Mouse (Mus musculus) liver, adult 2 months (tissue): Measurements from ENCODE around the gene Rfx7.

Source experiments
- CTCF ChIP-seq: fragments of 200-500 bp; IDR thresholded peaks from 2 replicates; pipeline ENCODE4 v1.5.1; 2011; ENCODE audit warnings: low read depth, low read length, control low read depth
- POLR2A ChIP-seq: fragments of 200-500 bp; IDR thresholded peaks from 2 replicates; pipeline ENCODE4 v1.6.1; 2011; ENCODE audit warnings: low read length, control low read depth; ENCODE audit not compliant: insufficient read depth; ENCODE audit errors: extremely low read depth

DNA sequence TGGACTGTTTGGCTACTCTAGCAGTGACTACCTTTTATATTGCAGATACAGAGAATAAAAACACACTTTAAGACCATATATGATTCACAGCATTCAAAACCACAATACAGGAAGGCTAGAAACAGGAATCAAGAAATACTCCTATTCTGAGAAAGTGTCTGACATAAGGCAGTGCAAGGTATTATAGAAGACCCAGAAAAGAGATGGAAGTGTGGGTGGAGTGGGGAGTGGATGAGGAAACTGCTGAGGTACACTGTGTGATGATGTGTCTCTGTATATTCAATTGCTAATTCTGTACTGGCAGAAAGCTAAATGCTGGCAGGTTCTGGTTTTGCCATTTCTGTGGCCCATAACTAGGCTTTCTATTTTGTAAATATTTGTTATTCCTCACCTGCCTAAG is 11.2 kb upstream of the Rfx7 start:
- TF ChIP-seq CTCF: no peak
- TF ChIP-seq POLR2A: no peak
